Mouse (Mus musculus) G1E (cell line): ENCODE measurements around the gene Mcoln3.

Experiments used
- CTCF ChIP-seq: IDR thresholded peaks from 2 replicates; pipeline ENCODE4 v1.5.1; 2012; ENCODE audit warnings: low read depth, low read length, inconsistent platforms, mixed read lengths
- GATA1 ChIP-seq: IDR thresholded peaks from 2 replicates; pipeline ENCODE4 v1.6.1; 2012; ENCODE audit warnings: borderline replicate concordance, low read length, inconsistent platforms, mixed read lengths
- GATA2 ChIP-seq: IDR thresholded peaks from 2 replicates; pipeline ENCODE4 v1.6.1; 2012; ENCODE audit warnings: low read depth, low read length, inconsistent platforms, borderline replicate concordance
- TAL1 ChIP-seq: conservative IDR thresholded peaks from 2 replicates; pipeline ENCODE4 v1.6.1; 2012; ENCODE audit warnings: low read depth, low read length, inconsistent platforms, mixed read lengths

- peak; percentile 45; the same call in 1 of the 2 replicates for TF ChIP-seq CTCF
- no peak for TF ChIP-seq TAL1
- no peak for TF ChIP-seq GATA1
- no peak for TF ChIP-seq GATA2
These were observed 44.5 kb upstream of the Mcoln3 start for GRCm38 (mm10) chr3:146072780-146073179.
